Mouse (Mus musculus) intestine, embryonic 15.5 days (tissue): ENCODE data around the gene A930017K11Rik. TPM values are rescaled to one million over a fixed set of nuclear protein-coding genes. Genes with fewer than 3 reads are reported as not detected.

Experiments used
- polyA plus RNA-seq: library from polyadenylated mRNA; unstranded; fragments of >200 nt; fragmentation: Nextera tagmentation; extraction: Ambion mirVana; gene quantifications from 2 replicates; pipeline ENCODE4 v1.2.1, GENCODE M21; 2015

The A930017K11Rik gene
- polyA plus RNA-seq, 1 experiment from 2014 or later: 0.28 TPM

Other genes with a start within 250 kb of the A930017K11Rik start
- 2.6 and 2.9 TPM in 2 replicates for gene Gng13, start 235.4 kb downstream of the A930017K11Rik start, polyA plus RNA-seq
- 23.5 and 26.8 TPM in 2 replicates for gene Chtf18, start 225.1 kb downstream of the A930017K11Rik start, polyA plus RNA-seq
- gene Rpusd1, start 224.9 kb downstream of the A930017K11Rik start, polyA plus RNA-seq: 16.4 and 17.0 TPM in 2 replicates
- 0.06 TPM in 1 of 2 replicates, not detected in the other for gene Mslnl, start 216.5 kb downstream of the A930017K11Rik start, polyA plus RNA-seq
- gene Msln, start 198.2 kb downstream of the A930017K11Rik start, polyA plus RNA-seq: 21.6 and 22.1 TPM in 2 replicates
- 29.0 and 31.5 TPM in 2 replicates for gene Narfl, start 178.8 kb downstream of the A930017K11Rik start, polyA plus RNA-seq
- 37.9 and 41.5 TPM in 2 replicates for gene Haghl, start 166.9 kb downstream of the A930017K11Rik start, polyA plus RNA-seq
- gene Ccdc78, start 166.0 kb downstream of the A930017K11Rik start, polyA plus RNA-seq: 0.15 and 0.40 TPM in 2 replicates
- 82.5 and 101 TPM in 2 replicates for gene Fam173a, start 159.7 kb downstream of the A930017K11Rik start, polyA plus RNA-seq
- gene AC134908.4, start 156.9 kb downstream of the A930017K11Rik start, polyA plus RNA-seq: not detected in 2 replicates
- gene Metrn, start 155.4 kb downstream of the A930017K11Rik start, polyA plus RNA-seq: 41.9 and 45.6 TPM in 2 replicates
- gene Fbxl16, start 143.5 kb downstream of the A930017K11Rik start, polyA plus RNA-seq: 3.1 and 4.1 TPM in 2 replicates
- 25.4 and 27.7 TPM in 2 replicates for gene Wdr24, start 128.9 kb downstream of the A930017K11Rik start, polyA plus RNA-seq
- gene Jmjd8, start 123.7 kb downstream of the A930017K11Rik start, polyA plus RNA-seq: 45.1 and 49.4 TPM in 2 replicates
- 297 and 322 TPM in 2 replicates for gene Stub1, start 119.2 kb downstream of the A930017K11Rik start, polyA plus RNA-seq
- gene Rhbdl1, start 115.3 kb downstream of the A930017K11Rik start, polyA plus RNA-seq: 1.8 and 1.9 TPM in 2 replicates
- 1.1 and 2.4 TPM in 2 replicates for gene Gm20683, start 110.8 kb downstream of the A930017K11Rik start, polyA plus RNA-seq
- 19.2 and 22.1 TPM in 2 replicates for gene Rhot2, start 107.7 kb downstream of the A930017K11Rik start, polyA plus RNA-seq
- gene Wdr90, start 91.1 kb downstream of the A930017K11Rik start, polyA plus RNA-seq: 14.0 and 18.7 TPM in 2 replicates
- gene Mcrip2, start 83.8 kb downstream of the A930017K11Rik start, polyA plus RNA-seq: 73.0 and 77.0 TPM in 2 replicates
- 53.5 and 67.8 TPM in 2 replicates for gene Mettl26, start 77.5 kb downstream of the A930017K11Rik start, polyA plus RNA-seq
- 0.29 and 0.36 TPM in 2 replicates for gene Wfikkn1, start 71.7 kb downstream of the A930017K11Rik start, polyA plus RNA-seq
- gene Rab40c, start 32.8 kb downstream of the A930017K11Rik start, polyA plus RNA-seq: 21.4 and 24.9 TPM in 2 replicates
- gene Pigq, start 7.6 kb downstream of the A930017K11Rik start, polyA plus RNA-seq: 52.1 and 56.4 TPM in 2 replicates
- gene Nhlrc4, start 7.6 kb downstream of the A930017K11Rik start, polyA plus RNA-seq: 0.10 and 0.46 TPM in 2 replicates
- gene Capn15, start 33.2 kb upstream of the A930017K11Rik start, polyA plus RNA-seq: 18.5 and 25.1 TPM in 2 replicates
- 12.4 and 13.6 TPM in 2 replicates for gene Rab11fip3, start 117.0 kb upstream of the A930017K11Rik start, polyA plus RNA-seq
- gene Decr2, start 137.8 kb upstream of the A930017K11Rik start, polyA plus RNA-seq: 39.4 and 42.7 TPM in 2 replicates
- gene Nme4, start 143.0 kb upstream of the A930017K11Rik start, polyA plus RNA-seq: 96.7 and 107 TPM in 2 replicates
- 8.7 and 10.9 TPM in 2 replicates for gene Tmem8, start 160.7 kb upstream of the A930017K11Rik start, polyA plus RNA-seq
- gene Mrpl28, start 170.9 kb upstream of the A930017K11Rik start, polyA plus RNA-seq: 218 and 240 TPM in 2 replicates
- gene Axin1, start 186.1 kb upstream of the A930017K11Rik start, polyA plus RNA-seq: 14.2 and 17.8 TPM in 2 replicates
- gene Pdia2, start 246.5 kb upstream of the A930017K11Rik start, polyA plus RNA-seq: 36.4 and 126 TPM in 2 replicates